Mouse (Mus musculus) thymus, postnatal 14 days (tissue): ENCODE data around the gene Gm4133.
"Not testable (repeated sequence)": the region's sequence is repeated elsewhere in the genome, so short reads cannot be mapped to it uniquely, and the experiment has no call there.

Experiments used
- DNase-seq: peaks from one replicate; pipeline ENCODE4 v3.0.0; 2021

Gene Gm4133

GRCm38 (mm10) chr7:20333965-20334364, at the start of gene Gm4133:
Gene Gm4133 (minus strand): TSS chr7:20334065.
- DNase-seq: not testable (repeated sequence)

DNA sequence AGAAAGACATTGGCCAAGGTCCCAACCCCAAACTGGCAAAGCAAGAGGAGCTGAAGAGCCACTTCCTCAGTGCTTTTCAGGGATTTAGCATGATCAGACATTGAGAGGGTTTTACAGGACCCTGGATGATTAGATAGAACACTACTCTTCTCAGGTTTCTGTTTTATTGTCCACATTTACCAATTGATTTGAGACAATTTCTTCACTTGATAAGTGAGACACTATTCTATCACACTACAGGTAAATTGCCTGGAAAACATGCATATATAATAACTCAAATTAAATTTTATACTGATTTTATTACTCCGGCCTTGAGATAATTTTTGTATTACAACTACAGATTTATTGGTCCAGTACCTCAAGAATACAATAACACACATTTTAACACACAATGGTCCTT, 41.4 kb upstream of the Gm4133 start, which contains the start of gene Gm5728:
Gene Gm5728 (minus strand): TSS at position 101 of the 400 bp plus-strand sequence.
- not testable (repeated sequence) for DNase-seq
